Mouse (Mus musculus) neutrophil, adult 65 days (primary cell): ENCODE measurements around the gene Ybx3. TPM values are rescaled to one million over a fixed set of nuclear protein-coding genes. Genes with fewer than 3 reads are reported as not detected.

ENCODE experiments used
- total RNA-seq: library from RNA; stranded (reverse); gene quantifications from 2 replicates; pipeline ENCODE4 v1.2.4, GENCODE M21; 2023

Ybx3 gene
- 58.5 and 74.9 TPM in 2 replicates for total RNA-seq

DNA sequence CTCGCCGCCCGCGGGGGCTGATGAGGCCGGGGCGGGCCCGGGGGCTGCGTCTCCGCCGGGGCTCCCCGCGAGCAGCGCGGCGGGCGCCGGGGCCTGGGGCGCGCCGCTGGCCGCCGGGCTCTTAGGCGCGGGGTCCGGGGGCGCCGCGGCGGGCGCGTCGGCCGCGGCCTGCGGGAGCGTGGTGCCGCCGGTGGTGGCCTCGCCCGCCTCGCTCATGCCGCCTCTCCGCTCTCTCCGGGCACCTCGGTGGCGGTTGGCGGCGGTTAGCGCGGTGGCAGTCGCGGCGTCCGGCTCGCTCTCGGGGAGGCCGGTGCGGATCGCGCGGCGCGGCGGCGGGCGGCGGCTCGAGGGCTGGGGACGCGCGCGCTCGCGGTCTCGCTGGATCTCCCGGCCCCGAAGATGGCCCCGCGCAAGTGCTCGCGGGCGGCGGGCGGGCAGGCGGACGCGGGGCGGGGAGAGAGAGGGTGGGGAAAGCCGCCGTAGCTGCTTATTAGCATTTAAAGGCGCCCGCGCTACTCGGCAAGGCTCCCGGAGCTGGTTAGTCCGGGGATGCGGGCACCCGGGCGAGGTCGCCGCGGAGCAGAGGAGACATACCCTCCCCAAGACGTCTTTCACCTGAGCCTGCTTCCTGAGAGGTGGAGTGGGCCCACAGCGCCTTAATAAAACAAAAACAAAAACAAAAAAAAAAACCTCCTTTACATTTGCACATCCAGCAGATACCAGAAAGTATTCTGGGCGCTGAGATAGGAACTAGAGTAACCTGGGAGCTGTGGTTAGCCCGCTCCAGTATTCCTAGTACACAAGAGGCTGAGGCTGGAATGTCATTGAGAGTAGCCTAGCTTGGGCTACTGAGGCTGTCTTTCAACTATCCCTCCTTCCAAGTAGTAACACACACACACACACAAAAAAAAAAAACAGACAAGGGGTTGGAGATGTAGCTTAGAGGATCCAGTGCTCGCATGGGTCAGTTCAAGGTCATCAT is at the start of gene Ybx3:
Gene Ybx3 (minus strand): TSS at position 437 of the 982 bp plus-strand sequence.

DNA sequence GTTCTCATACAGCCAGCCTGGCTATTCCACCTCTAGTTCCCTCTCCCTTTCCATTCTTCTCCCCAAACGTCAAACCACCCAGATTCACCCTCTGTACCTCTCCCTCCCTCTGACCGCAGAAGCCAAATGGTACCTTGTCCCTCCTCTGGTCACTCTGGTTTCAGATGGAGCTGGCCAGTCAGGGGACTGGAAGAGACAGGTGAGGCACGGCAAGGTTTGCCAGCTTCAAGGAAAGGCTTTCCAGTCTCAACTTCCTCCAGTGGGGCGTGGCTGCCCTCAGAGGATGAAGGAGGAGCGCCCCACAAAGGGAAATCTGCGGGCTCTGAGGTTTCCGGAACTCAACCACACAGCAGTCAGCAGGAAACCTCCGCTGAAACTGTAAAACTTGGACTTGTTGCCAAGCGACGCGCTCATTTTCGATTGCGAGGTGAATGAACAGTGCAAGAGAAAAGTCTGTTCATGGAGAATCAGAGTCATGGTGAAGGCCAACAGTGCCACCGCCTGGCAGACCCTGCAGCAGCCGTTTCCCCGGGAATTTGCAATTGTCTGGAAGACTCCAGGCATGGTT is 34.8 kb downstream of the Ybx3 start, which contains the start of gene Styk1:
Gene Styk1 (minus strand): TSS at position 246 of the 568 bp plus-strand sequence.

Other genes starting within 250 kb of the Ybx3 start
- gene Klra2, start 141.1 kb downstream of the Ybx3 start, total RNA-seq, result 64.9 and 78.2 TPM in 2 replicates
- 6.2 and 10.4 TPM in 2 replicates for gene Magohb, start 95.2 kb downstream of the Ybx3 start, total RNA-seq
- 4.3 and 4.7 TPM in 2 replicates for gene Styk1, start 34.9 kb downstream of the Ybx3 start, total RNA-seq
- gene 5430401F13Rik, start 97.9 kb upstream of the Ybx3 start, total RNA-seq, result not detected in 2 replicates
- gene Gm6619, start 97.9 kb upstream of the Ybx3 start, total RNA-seq, result not detected in 2 replicates
- not detected in 2 replicates for gene Tas2r130, start 242.4 kb upstream of the Ybx3 start, total RNA-seq